Mouse (Mus musculus) heart, postnatal 0 days (tissue): ENCODE data around the gene Chd2. TPM values are rescaled to one million over a fixed set of nuclear protein-coding genes. Genes with fewer than 3 reads are reported as not detected.

Source experiments
- ATAC-seq: fragments of 200-750 bp; cut with Nextera tagmentation; 2 replicates; pipeline ENCODE4 v1.8.0; 2017; ENCODE audit warnings: low read depth, moderate number of reproducible peaks, moderate library complexity; ENCODE audit not compliant: insufficient read depth
- DNase-seq: peaks from one replicate; pipeline ENCODE4 v3.0.0-alpha.2; 2016; ENCODE audit warnings: low spot score
- H3K27ac ChIP-seq: fragments of 300-500 bp; sonication (generic); 2 replicates; pipeline ENCODE4 v1.5.1; 2014; ENCODE audit warnings: low read depth, mild to moderate bottlenecking
- H3K27me3 ChIP-seq: fragments of 300-500 bp; sonication (generic); 2 replicates; pipeline ENCODE4 v1.6.1; 2014; ENCODE audit warnings: low read length, mixed read lengths; ENCODE audit not compliant: control insufficient read depth, insufficient read depth
- H3K36me3 ChIP-seq: fragments of 300-500 bp; sonication (generic); replicated peaks from 2 replicates; pipeline ENCODE4 v1.6.1; 2014; ENCODE audit warnings: low read length, mixed read lengths; ENCODE audit not compliant: control insufficient read depth, insufficient read depth
- H3K4me1 ChIP-seq: fragments of 300-500 bp; sonication (generic); 2 replicates; pipeline ENCODE4 v1.6.1; 2014; ENCODE audit warnings: antibody characterized with exemption; ENCODE audit not compliant: control insufficient read depth, insufficient read depth
- H3K4me2 ChIP-seq: fragments of 300-500 bp; sonication (generic); 2 replicates; pipeline ENCODE4 v1.6.1; 2014; ENCODE audit warnings: low read depth, mild to moderate bottlenecking, low read length, moderate library complexity
- H3K4me3 ChIP-seq: fragments of 300-500 bp; sonication (generic); 2 replicates; pipeline ENCODE4 v1.5.1; 2014; ENCODE audit warnings: low read depth, low read length
- H3K9ac ChIP-seq: fragments of 300-500 bp; sonication (generic); replicated peaks from 2 replicates; pipeline ENCODE4 v1.6.1; 2014; ENCODE audit warnings: low read depth, low read length, mixed read lengths
- H3K9me3 ChIP-seq: fragments of 300-500 bp; sonication (generic); replicated peaks from 2 replicates; pipeline ENCODE4 v1.6.1; 2016; ENCODE audit warnings: low read length; ENCODE audit not compliant: control insufficient read depth
- CTCF ChIP-seq: IDR thresholded peaks from 2 replicates; pipeline ENCODE4 v1.5.1; 2016; ENCODE audit warnings: antibody characterized with exemption, control low read depth, low read depth
- EP300 ChIP-seq: IDR thresholded peaks from 2 replicates; pipeline ENCODE4 v1.6.1; 2016; ENCODE audit warnings: antibody characterized with exemption, low read depth
- WGBS: fragments of 180-500 bp; shearing (Covaris S2); extraction: QIAGEN DNeasy Blood & Tissue Kit; methylation state at CpG from one replicate; pipeline ENCODE4 v1.1.7; 2014; 5-methylcytosine and 5-hydroxymethylcytosine counted together
- polyA plus RNA-seq: library from polyadenylated mRNA; unstranded; fragments of >200 nt; fragmentation: Nextera tagmentation; extraction: Ambion mirVana; gene quantifications from 2 replicates; pipeline ENCODE4 v1.2.1, GENCODE M21; 2015
- total RNA-seq: library from RNA; depleted of rRNA; stranded (reverse); fragments of >200 nt; gene quantifications from 2 replicates; pipeline ENCODE4 v1.2.3, GENCODE M21; 2014; ENCODE audit warnings: low replicate concordance

Gene Chd2
- total and polyA plus RNA-seq, 2 experiments from 2014 or later, result 31.1 to 65.5 TPM

DNA sequence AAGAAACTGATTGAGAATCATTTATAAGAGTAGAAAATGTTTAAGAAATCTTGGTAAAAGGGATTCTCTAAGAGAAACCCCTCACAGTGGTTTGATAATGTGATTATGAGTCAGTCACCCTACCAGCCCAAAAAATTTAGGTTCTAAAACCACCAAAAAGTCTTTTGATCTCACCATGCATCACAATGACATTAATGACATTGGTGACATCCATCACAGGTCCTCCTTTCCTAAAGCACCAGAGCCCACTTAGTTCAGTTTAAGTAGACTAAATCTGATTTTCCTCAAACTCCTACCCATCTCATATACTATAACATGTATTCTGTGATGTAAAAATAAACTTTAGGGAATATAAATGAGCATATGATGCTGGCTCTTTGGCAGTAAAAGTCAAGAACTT, 9.7 kb upstream of the Chd2 start:
- peak overlapping the region; percentile 59; the same call in 1 of the 2 replicates for H3K4me2 ChIP-seq
- no peaks in the 10 kb centered on the region for H3K27me3 ChIP-seq
- no peak overlapping the region for H3K27ac ChIP-seq
- H3K9me3 ChIP-seq, result no peaks in the 10 kb centered on the region
- peaks cover 16% of the 10 kb centered on the region for H3K4me1 ChIP-seq
- no peak overlapping the region for H3K9ac ChIP-seq
- H3K36me3 ChIP-seq, result peaks cover 31% of the 10 kb centered on the region
- H3K4me3 ChIP-seq, result no peak overlapping the region
- ATAC-seq (no peak), DNase-seq (no peak)
- TF ChIP-seq CTCF, result no peak
- no peak for TF ChIP-seq EP300

DNA sequence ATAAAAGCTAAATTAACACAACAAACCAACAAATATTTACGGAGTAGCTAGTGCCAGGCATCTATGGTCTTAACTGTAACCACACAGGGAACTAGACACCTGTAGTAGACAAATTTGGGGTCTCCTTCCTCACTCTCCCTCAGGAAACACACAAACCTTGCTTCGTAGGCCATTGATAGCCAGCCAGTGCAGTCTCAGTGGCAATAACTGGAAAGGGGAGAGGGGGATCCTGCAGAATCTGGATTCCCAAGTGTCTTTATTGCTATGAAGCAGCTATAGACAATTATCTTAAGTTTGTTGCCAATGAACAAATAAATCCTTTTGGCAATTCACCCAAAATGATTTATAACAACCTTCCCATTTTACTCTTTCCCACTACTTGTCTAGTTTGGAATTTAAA, 6.4 kb upstream of the Chd2 start:
- Histone ChIP-seq H3K27ac (no peak overlapping the region), H3K9me3 (no peaks in the 10 kb centered on the region), H3K9ac (peak overlapping the region; percentile 36; the same call in 1 of the 2 replicates), H3K4me1 (peaks cover 27% of the 10 kb centered on the region), H3K27me3 (no peaks in the 10 kb centered on the region), H3K36me3 (peaks cover 47% of the 10 kb centered on the region), H3K4me2 (0 out of 2 replicates have a peak overlapping the region, but pooled peaks have one; percentile 15), H3K4me3 (no peak overlapping the region)
- no peak for ATAC-seq
- DNase-seq, result no peak
- TF ChIP-seq EP300, result no peak
- no peak for TF ChIP-seq CTCF
- WGBS, result 54% methylated on average over 2 of the region's 2 CpGs

DNA sequence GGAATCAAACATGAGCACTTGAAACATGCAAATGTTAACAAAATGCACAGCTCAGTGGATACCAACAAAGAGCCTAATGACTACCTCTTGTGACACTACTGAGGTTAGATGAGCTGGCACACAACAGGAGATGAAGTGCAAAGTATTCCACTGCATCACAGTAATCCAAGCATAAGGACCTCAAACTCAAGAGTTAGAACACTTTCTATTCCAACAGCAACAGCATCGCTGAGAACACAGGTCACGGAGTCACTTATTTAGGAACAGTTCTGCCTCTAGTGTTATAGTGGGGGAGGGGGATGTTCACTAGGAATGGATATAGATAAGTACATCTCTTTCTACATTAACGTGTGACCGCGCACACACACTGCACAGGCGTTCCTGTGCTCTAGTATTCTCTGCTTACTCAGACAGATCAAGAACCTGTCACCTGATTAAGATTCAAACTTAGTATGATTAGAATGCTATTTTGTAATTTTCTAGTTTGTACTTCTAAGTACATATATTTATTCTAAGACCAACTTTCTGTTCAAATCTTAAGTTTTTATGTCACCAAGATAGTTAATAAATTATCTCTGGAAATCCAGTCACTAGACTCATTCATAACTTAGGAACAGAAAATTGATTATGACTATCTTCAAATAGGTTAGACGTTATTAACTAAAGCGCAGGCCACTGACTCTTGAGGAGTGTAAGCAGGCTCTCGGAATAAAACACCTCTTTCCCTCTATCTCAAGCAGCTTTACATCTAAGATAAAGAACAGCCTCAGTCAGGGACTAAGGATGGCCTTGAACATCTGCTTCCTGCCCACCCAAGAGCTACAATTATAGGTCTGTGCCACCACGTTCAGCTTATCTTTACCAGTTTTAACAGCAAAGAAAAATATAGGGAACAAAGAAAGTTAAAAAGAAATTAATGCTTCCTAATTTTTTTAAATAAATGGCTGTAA, 5.2 kb upstream of the Chd2 start:
- Histone ChIP-seq H3K36me3 (peaks cover 47% of the 10 kb centered on the region), H3K9ac (0 out of 2 replicates have a peak overlapping the region, but pooled peaks have one; percentile 20), H3K27me3 (no peaks in the 10 kb centered on the region), H3K4me1 (peaks cover 19% of the 10 kb centered on the region), H3K9me3 (no peaks in the 10 kb centered on the region), H3K4me2 (peak overlapping the region; percentile 46), H3K27ac (peak overlapping the region; percentile 70), H3K4me3 (peak overlapping the region; percentile 18)
- WGBS, result 20% methylated on average over 10 of the region's 10 CpGs
- ATAC-seq, result peak; percentile 33
- TF ChIP-seq EP300 (no peak), CTCF (no peak)
- DNase-seq, result no peak

DNA sequence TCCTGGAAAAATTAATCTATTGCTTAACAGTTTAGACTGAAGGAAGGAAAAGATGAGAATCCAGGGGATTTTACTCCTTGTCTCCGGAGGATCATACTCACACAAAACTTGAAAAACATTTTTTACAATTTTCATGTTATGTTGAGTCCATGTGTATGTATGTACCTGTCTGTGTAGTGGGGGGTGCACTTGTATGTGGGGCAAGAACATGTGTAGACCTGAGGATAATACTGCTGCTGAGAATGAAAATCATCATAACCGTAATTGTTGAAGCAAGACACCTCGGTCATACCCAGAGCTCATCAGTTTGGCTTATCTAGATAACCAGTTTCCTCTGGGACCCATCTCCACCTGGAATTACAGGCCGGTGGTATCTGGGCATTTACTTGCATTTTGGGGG, 3.4 kb upstream of the Chd2 start:
- DNase-seq (no peak), ATAC-seq (no peak)
- Histone ChIP-seq H3K9ac (no peak overlapping the region), H3K36me3 (peaks cover 37% of the 10 kb centered on the region), H3K4me1 (peaks cover 19% of the 10 kb centered on the region), H3K27ac (0 out of 2 replicates have a peak overlapping the region, but pooled peaks have one; percentile 18), H3K27me3 (no peaks in the 10 kb centered on the region), H3K9me3 (no peaks in the 10 kb centered on the region), H3K4me2 (peak overlapping the region; percentile 15; the same call in 1 of the 2 replicates), H3K4me3 (no peak overlapping the region)
- 65% methylated on average over 4 of the region's 4 CpGs for WGBS
- no peak for TF ChIP-seq EP300
- no peak for TF ChIP-seq CTCF

DNA sequence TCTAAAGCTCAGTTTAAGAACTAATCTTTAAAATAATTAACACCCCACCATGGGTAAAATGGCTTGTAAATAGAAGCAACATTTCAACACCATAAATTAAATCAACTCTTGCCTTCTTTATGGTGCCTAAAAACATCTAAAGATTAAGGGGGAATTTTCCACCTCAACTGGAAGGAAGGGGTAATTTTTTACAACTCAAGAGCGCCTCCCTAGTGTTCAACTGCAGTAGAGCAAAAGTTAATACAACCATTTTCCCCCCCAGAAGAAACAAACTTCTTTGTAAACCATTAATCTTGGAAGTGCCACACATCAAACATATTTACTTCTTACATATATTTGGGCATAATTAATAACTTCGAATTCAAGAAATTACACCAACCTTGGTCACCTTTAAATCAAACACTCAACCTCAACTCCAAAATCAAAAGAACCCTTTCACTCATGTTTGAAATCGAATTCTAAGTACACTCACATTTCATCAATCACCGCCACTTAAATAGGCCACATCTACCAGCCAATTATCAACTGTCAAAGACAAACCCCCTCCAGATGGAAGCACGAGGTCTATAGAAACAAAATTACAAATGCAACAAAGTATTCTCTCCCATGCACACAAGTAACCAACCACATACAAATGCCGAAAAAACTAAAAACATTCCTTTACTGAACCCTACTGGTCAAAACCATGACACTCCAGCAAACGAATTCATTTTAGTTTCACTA, 662 bp upstream of the Chd2 start:
- ATAC-seq (no peak), DNase-seq (no peak)
- 72% methylated on average over 7 of the region's 7 CpGs for WGBS
- Histone ChIP-seq H3K4me3 (no peak overlapping the region), H3K9ac (no peak overlapping the region), H3K4me2 (peak overlapping the region; percentile 59), H3K27me3 (no peaks in the 10 kb centered on the region), H3K27ac (peak overlapping the region; percentile 99), H3K4me1 (peaks cover 12% of the 10 kb centered on the region), H3K9me3 (no peaks in the 10 kb centered on the region), H3K36me3 (peaks cover 23% of the 10 kb centered on the region)
- TF ChIP-seq CTCF (peak; percentile 16; the same call in 1 of the 2 replicates), EP300 (no peak)
